Mouse (Mus musculus) brain, embryonic 14.5 days (tissue): Measurements from ENCODE around the gene Sucnr1.

Experiments
- CTCF ChIP-seq: fragments of 200-500 bp; IDR thresholded peaks from 2 replicates; pipeline ENCODE4 v1.5.1; 2012; ENCODE audit warnings: inconsistent platforms, mild to moderate bottlenecking, moderate library complexity, borderline replicate concordance; ENCODE audit not compliant: insufficient read depth, insufficient read length; ENCODE audit errors: extremely low read depth
- POLR2A ChIP-seq: fragments of 200-500 bp; IDR thresholded peaks from 2 replicates; pipeline ENCODE4 v1.6.1; 2012; ENCODE audit warnings: mild to moderate bottlenecking, inconsistent platforms, borderline replicate concordance; ENCODE audit not compliant: poor library complexity, insufficient read depth, insufficient read length, severe bottlenecking; ENCODE audit errors: extremely low read depth

- TF ChIP-seq CTCF, result no peak
- TF ChIP-seq POLR2A, result no peak
Measured at GRCm38 (mm10) chr3:60128282-60128681, 46.6 kb downstream of the Sucnr1 start.
